Mouse (Mus musculus): Measurements from ENCODE around the gene Mif.
A peak's percentile ranks its signal among the peaks of the same experiment; 100 is the strongest.
"Not testable (repeated sequence)": the region's sequence is repeated elsewhere in the genome, so short reads cannot be mapped to it uniquely, and the experiment has no call there.

The Mif gene

GRCm38 (mm10) chr10:75859786-75860470 is at the start of gene Mif:
Gene Mif (minus strand): TSS chr10:75860240.
- peak; percentile 95 for DNase-seq (ENCODE audit: low spot score)

GRCm38 (mm10) chr10:75906882-75907281 is 46.8 kb upstream of the Mif start:
- DNase-seq (ENCODE audit: low spot score), result no peak

- DNase-seq (ENCODE audit: low spot score), result no peak
These were observed 44.4 kb upstream of the Mif start for GRCm38 (mm10) chr10:75904391-75904790.

- DNase-seq (ENCODE audit: low spot score), result peak; percentile 84
These were observed 38.8 kb upstream of the Mif start for GRCm38 (mm10) chr10:75898846-75899245.

- DNase-seq (ENCODE audit: low spot score), result no peak
These were observed 38.1 kb upstream of the Mif start for GRCm38 (mm10) chr10:75898039-75898564.

GRCm38 (mm10) chr10:75897373-75897772 is 37.3 kb upstream of the Mif start:
- peak; percentile 56 for DNase-seq (ENCODE audit: low spot score)

GRCm38 (mm10) chr10:75896208-75896607 is 36.2 kb upstream of the Mif start:
- DNase-seq (ENCODE audit: low spot score), result no peak

GRCm38 (mm10) chr10:75895730-75896129 is 35.7 kb upstream of the Mif start:
- no peak for DNase-seq (ENCODE audit: low spot score)

- no peak for DNase-seq (ENCODE audit: low spot score)
These were observed 34.6 kb upstream of the Mif start for GRCm38 (mm10) chr10:75894601-75895000.

- no peak for DNase-seq (ENCODE audit: low spot score)
These were observed 33.2 kb upstream of the Mif start, which contains the start of gene Derl3 for GRCm38 (mm10) chr10:75893089-75893750. Gene Derl3 (plus strand): TSS chr10:75893413.

- DNase-seq (ENCODE audit: low spot score), result peak; percentile 74
These were observed 29.5 kb upstream of the Mif start for GRCm38 (mm10) chr10:75889406-75890153.

- not testable (repeated sequence) for DNase-seq (ENCODE audit: low spot score)
These were observed 27.5 kb upstream of the Mif start for GRCm38 (mm10) chr10:75887504-75887903.

- DNase-seq (ENCODE audit: low spot score), result no peak
These were observed 24.7 kb upstream of the Mif start for GRCm38 (mm10) chr10:75884742-75885141.

- peak; percentile 73 for DNase-seq (ENCODE audit: low spot score)
These were observed 23.2 kb upstream of the Mif start for GRCm38 (mm10) chr10:75883232-75883552.

GRCm38 (mm10) chr10:75882433-75883231 is 22.6 kb upstream of the Mif start:
- DNase-seq (ENCODE audit: low spot score), result no peak

GRCm38 (mm10) chr10:75881578-75882432 is 21.8 kb upstream of the Mif start:
- no peak for DNase-seq (ENCODE audit: low spot score)

- no peak for DNase-seq (ENCODE audit: low spot score)
These were observed 20.9 kb upstream of the Mif start for GRCm38 (mm10) chr10:75880771-75881577.

- no peak for DNase-seq (ENCODE audit: low spot score)
These were observed 20.3 kb upstream of the Mif start for GRCm38 (mm10) chr10:75880351-75880750.

GRCm38 (mm10) chr10:75878836-75879235 is 18.8 kb upstream of the Mif start:
- DNase-seq (ENCODE audit: low spot score), result no peak

GRCm38 (mm10) chr10:75873543-75874170 is 13.6 kb upstream of the Mif start:
- DNase-seq (ENCODE audit: low spot score), result no peak

Measured in MN1 (cell line).